Comparison of ENCODE assay signal across 8 mouse cellular contexts in the genomic region with DNA sequence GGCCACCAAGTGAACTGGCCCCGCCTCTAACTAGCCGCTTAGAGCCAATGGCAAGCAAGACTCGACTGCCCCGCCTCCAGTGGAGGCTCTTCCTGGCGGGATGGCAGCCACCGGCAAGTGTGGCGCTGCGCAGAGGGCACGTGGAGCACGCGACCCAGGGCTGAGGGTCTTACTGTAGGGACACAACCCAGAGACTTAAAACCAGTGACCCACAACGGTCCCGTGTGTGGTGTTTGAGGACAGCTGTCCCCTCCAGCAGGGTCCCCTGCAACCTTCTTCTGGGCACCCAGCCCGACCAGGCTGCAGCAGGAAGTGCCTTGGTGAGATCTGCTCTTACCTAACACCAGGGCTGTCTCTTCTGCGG. TPM values are rescaled to one million over a fixed set of nuclear protein-coding genes. Genes with fewer than 3 reads are reported as not detected.
DNase-seq lines count a peak whose midpoint lies in the region; ATAC-seq and TF ChIP-seq lines count a peak whose summit lies in the region.

No protein-coding gene starts in this region.

- DNase-seq in CD4-positive, CD25-positive, alpha-beta regulatory T cell, adult 2 months (ENCODE audit: low read depth, low spot score) = peak; percentile 91
- DNase-seq in kidney, postnatal 10 days = peak; percentile 85
- DNase-seq in testis, postnatal 14 days (ENCODE audit: low spot score) = peak; percentile 66

- H3K4me1 ChIP-seq in bone marrow, adult 2 months (ENCODE audit: control insufficient read depth, insufficient read depth, low read length) = no peaks in the 10 kb centered on the region
- H3K4me1 ChIP-seq in embryonic fibroblast, embryonic 13.5 days (ENCODE audit: control insufficient read depth, insufficient read depth, low read length) = no peaks in the 10 kb centered on the region
- peaks cover 12% of the 10 kb centered on the region in 2 experiments; a peak in 3 of 4 replicates for H3K4me1 ChIP-seq in heart, embryonic 14.5 days (ENCODE audit: control insufficient read depth in 2 of 2, insufficient read depth in 2 of 2, low read length in 2 of 2)
- H3K4me1 ChIP-seq in liver, embryonic 16.5 days (ENCODE audit: control insufficient read depth, low read depth, low read length) = peaks cover 3% of the 10 kb centered on the region; the same call in 1 of the 2 replicates
- peaks cover 4% of the 10 kb centered on the region for H3K4me1 ChIP-seq in neural tube, embryonic 12.5 days

- ATAC-seq in heart, embryonic 14.5 days (ENCODE audit: insufficient number of reproducible peaks, insufficient read depth, low FRiP score, low read depth) = peak; percentile 77
- ATAC-seq in liver, embryonic 16.5 days (ENCODE audit: low read depth) = peak; percentile 67
- peak; percentile 93 for ATAC-seq in neural tube, embryonic 12.5 days (ENCODE audit: low FRiP score, low read depth)

- H3K27me3 ChIP-seq in heart, embryonic 14.5 days (ENCODE audit: control insufficient read depth, insufficient read depth, low read length) = peaks cover 28% of the 10 kb centered on the region
- H3K27me3 ChIP-seq in liver, embryonic 16.5 days (ENCODE audit: control insufficient read depth, insufficient read depth, low read depth, low read length) = peaks cover 3% of the 10 kb centered on the region; the same call in 1 of the 2 replicates
- H3K27me3 ChIP-seq in neural tube, embryonic 12.5 days (replicated peaks) = peaks cover 36% of the 10 kb centered on the region

- H3K4me2 ChIP-seq in heart, embryonic 14.5 days (ENCODE audit: low read length) = peak overlapping the region; percentile 79
- peak overlapping the region; percentile 53 for H3K4me2 ChIP-seq in liver, embryonic 16.5 days (ENCODE audit: low read depth, low read length)
- peak overlapping the region; percentile 76 for H3K4me2 ChIP-seq in neural tube, embryonic 12.5 days (replicated peaks)

- no peaks in the 10 kb centered on the region for H3K36me3 ChIP-seq in heart, embryonic 14.5 days (ENCODE audit: control insufficient read depth, insufficient read depth, low read length)
- no peaks in the 10 kb centered on the region for H3K36me3 ChIP-seq in liver, embryonic 16.5 days (ENCODE audit: control insufficient read depth, insufficient read depth)
- H3K36me3 ChIP-seq in neural tube, embryonic 12.5 days = no peaks in the 10 kb centered on the region

- peak overlapping the region; percentile 48 for H3K9ac ChIP-seq in heart, embryonic 14.5 days (ENCODE audit: low read length)
- no peak overlapping the region for H3K9ac ChIP-seq in liver, embryonic 16.5 days (ENCODE audit: low read depth, low read length)
- H3K9ac ChIP-seq in neural tube, embryonic 12.5 days = 0 out of 2 replicates have a peak overlapping the region, but pooled peaks have one; percentile 6

- TF ChIP-seq POLR2A in bone marrow, adult 2 months (IDR thresholded peaks at IDR 0.05; ENCODE audit: borderline replicate concordance, control insufficient read depth, low read depth, low read length) = peak; percentile 68; the same call in 1 of the 2 replicates
- peak; percentile 81 for TF ChIP-seq POLR2A in embryonic fibroblast, embryonic 13.5 days (IDR thresholded peaks at IDR 0.05; ENCODE audit: low read depth, low read length)

- H3K27ac ChIP-seq in bone marrow, adult 2 months (ENCODE audit: control insufficient read depth, insufficient read depth, low read depth, low read length, poor library complexity) = no peak overlapping the region; the same call in 1 of the 2 replicates
- H3K27ac ChIP-seq in embryonic fibroblast, embryonic 13.5 days (ENCODE audit: insufficient read depth, low read length) = no peak overlapping the region
- H3K27ac ChIP-seq in heart, embryonic 14.5 days (replicated peaks in 1 of 2; ENCODE audit: control insufficient read depth in 1 of 2, insufficient read depth in 1 of 2, low read depth in 2 of 2, low read length in 2 of 2) = no peak overlapping the region
- no peak overlapping the region for H3K27ac ChIP-seq in liver, embryonic 16.5 days (ENCODE audit: low read length)
- no peak overlapping the region for H3K27ac ChIP-seq in neural tube, embryonic 12.5 days

- WGBS in bone marrow, adult 2 months = under 1% methylated on average over 15 of the region's 15 CpGs
- WGBS in heart, embryonic 14.5 days = under 1% methylated on average over 15 of the region's 15 CpGs
- under 1% methylated on average over 15 of the region's 15 CpGs for WGBS in liver, embryonic 16.5 days (ENCODE audit: insufficient replicate concordance)
- under 1% methylated on average over 15 of the region's 15 CpGs for WGBS in neural tube, embryonic 12.5 days

- TF ChIP-seq CTCF in bone marrow, adult 2 months (IDR thresholded peaks at IDR 0.05; ENCODE audit: control insufficient read depth, insufficient read depth, low read length) = no peak
- no peak for TF ChIP-seq CTCF in embryonic fibroblast, embryonic 13.5 days (IDR thresholded peaks at IDR 0.05; ENCODE audit: borderline replicate concordance, insufficient read depth, low read length)

- H3K4me3 ChIP-seq in bone marrow, adult 2 months (replicated peaks; ENCODE audit: control insufficient read depth, low read depth, low read length) = peak overlapping the region; percentile 73
- H3K4me3 ChIP-seq in embryonic fibroblast, embryonic 13.5 days (ENCODE audit: insufficient read depth, low read length) = peak overlapping the region; percentile 20; the same call in 1 of the 2 replicates
- peak overlapping the region; percentile 28 to 37 for H3K4me3 ChIP-seq in heart, embryonic 14.5 days (ENCODE audit: control insufficient read depth in 1 of 2, insufficient read depth in 1 of 2, low read depth in 1 of 2, low read length in 2 of 2)
- H3K4me3 ChIP-seq in liver, embryonic 16.5 days (ENCODE audit: low read depth, low read length) = peak overlapping the region; percentile 34
- peak overlapping the region; percentile 28 for H3K4me3 ChIP-seq in neural tube, embryonic 12.5 days

- no peaks in the 10 kb centered on the region for H3K9me3 ChIP-seq in heart, embryonic 14.5 days (ENCODE audit: control insufficient read depth, low read length)
- no peaks in the 10 kb centered on the region for H3K9me3 ChIP-seq in liver, embryonic 16.5 days (replicated peaks; ENCODE audit: control insufficient read depth, low read length)
- H3K9me3 ChIP-seq in neural tube, embryonic 12.5 days = no peaks in the 10 kb centered on the region

RNA-seq across cellular contexts. Expression of a gene that starts 0.2 kb away (rescaled TPM):
- 3.4 and 6.7 TPM in 2 replicates for polyA plus RNA-seq in bone marrow, adult 2 months (2011; ENCODE audit: insufficient read depth, insufficient read length, low replicate concordance, missing spikeins)
- 54.2 and 70.5 TPM in 2 replicates for polyA plus RNA-seq in embryonic fibroblast, embryonic 13.5 days (2011; ENCODE audit: insufficient read length, low read depth, missing spikeins)
- polyA plus RNA-seq in heart, embryonic 14.5 days (2014; fragmentation: Nextera tagmentation; extraction: Ambion mirVana) = 34.9 and 36.9 TPM in 2 replicates
- polyA plus RNA-seq in liver, embryonic 16.5 days (2015; fragmentation: Nextera tagmentation; extraction: Ambion mirVana) = 1.9 and 2.2 TPM in 2 replicates
- 24.5 and 25.1 TPM in 2 replicates for polyA plus RNA-seq in neural tube, embryonic 12.5 days (2016; fragmentation: Nextera tagmentation; extraction: Ambion mirVana)

RNA-seq across cellular contexts. Expression of a gene that starts 9.8 kb away (rescaled TPM):
- not detected in 2 replicates for polyA plus RNA-seq in bone marrow, adult 2 months (2011; ENCODE audit: insufficient read depth, insufficient read length, low replicate concordance, missing spikeins)
- not detected in 2 replicates for polyA plus RNA-seq in embryonic fibroblast, embryonic 13.5 days (2011; ENCODE audit: insufficient read length, low read depth, missing spikeins)
- not detected in 2 replicates for polyA plus RNA-seq in heart, embryonic 14.5 days (2014; fragmentation: Nextera tagmentation; extraction: Ambion mirVana)
- polyA plus RNA-seq in liver, embryonic 16.5 days (2015; fragmentation: Nextera tagmentation; extraction: Ambion mirVana) = not detected in 2 replicates
- polyA plus RNA-seq in neural tube, embryonic 12.5 days (2016; fragmentation: Nextera tagmentation; extraction: Ambion mirVana) = not detected in 2 replicates

RNA-seq across cellular contexts. Expression of a gene that starts 27.3 kb away (rescaled TPM):
- 0.52 TPM in 1 of 2 replicates, not detected in the other for polyA plus RNA-seq in bone marrow, adult 2 months (2011; ENCODE audit: insufficient read depth, insufficient read length, low replicate concordance, missing spikeins)
- polyA plus RNA-seq in embryonic fibroblast, embryonic 13.5 days (2011; ENCODE audit: insufficient read length, low read depth, missing spikeins) = 2.3 and 2.5 TPM in 2 replicates
- 1.5 and 2.3 TPM in 2 replicates for polyA plus RNA-seq in heart, embryonic 14.5 days (2014; fragmentation: Nextera tagmentation; extraction: Ambion mirVana)
- 0.41 and 0.51 TPM in 2 replicates for polyA plus RNA-seq in liver, embryonic 16.5 days (2015; fragmentation: Nextera tagmentation; extraction: Ambion mirVana)
- 2.6 and 4.2 TPM in 2 replicates for polyA plus RNA-seq in neural tube, embryonic 12.5 days (2016; fragmentation: Nextera tagmentation; extraction: Ambion mirVana)

Comparison
In these comparisons a context has a peak if more than half of its experiments do, and no peak if none do; other contexts are left out.
1. H3K4me3 ChIP-seq: peak in every context shown above with its lines; median percentile 73 in bone marrow, adult 2 months; 34 in liver, embryonic 16.5 days; 32 in heart, embryonic 14.5 days; 28 in neural tube, embryonic 12.5 days; 20 in embryonic fibroblast, embryonic 13.5 days.